Mouse (Mus musculus) CH12.LX (cell line): ENCODE measurements around the gene Sacm1l. TPM values are rescaled to one million over a fixed set of nuclear protein-coding genes. Genes with fewer than 3 reads are reported as not detected.

Source experiments
- DNase-seq: peaks from one replicate; pipeline ENCODE4 v3.0.0-alpha.2; 2013; ENCODE audit errors: extremely low read depth
- H3K27ac ChIP-seq: 2 replicates; pipeline ENCODE4 v1.5.1; 2012; ENCODE audit warnings: low read depth, mild to moderate bottlenecking, control low read depth, moderate library complexity; ENCODE audit not compliant: insufficient read depth
- H3K27me3 ChIP-seq: replicated peaks from 2 replicates; pipeline ENCODE3; 2012; ENCODE audit warnings: inconsistent platforms
- H3K36me3 ChIP-seq, 2 experiments: replicated peaks in 1 of 2; 2 replicates each; pipeline versions ENCODE3 to v1.6.1; 2012; ENCODE audit warnings: inconsistent platforms in 1 of 2, low read length in 1 of 2, mild to moderate bottlenecking in 1 of 2, mixed read lengths in 1 of 2, moderate library complexity in 1 of 2; ENCODE audit not compliant: control insufficient read depth in 1 of 2, insufficient read depth in 1 of 2
- H3K4me1 ChIP-seq, 2 experiments: 2 replicates each; pipeline ENCODE4 v1.6.1; 2012; ENCODE audit warnings: inconsistent platforms in 1 of 2, moderate library complexity in 1 of 2; ENCODE audit not compliant: insufficient read depth in 2 of 2, control insufficient read depth in 1 of 2
- H3K4me2 ChIP-seq: 2 replicates; pipeline ENCODE4 v1.6.1; 2012; ENCODE audit warnings: low read depth, mild to moderate bottlenecking, control low read depth; ENCODE audit not compliant: poor library complexity, insufficient read depth, severe bottlenecking
- H3K4me3 ChIP-seq, 3 experiments: fragments of 150-350 bp in 1 of 3; sonication (generic) in 1 of 3; replicated peaks in 1 of 3; 2 replicates each; pipeline versions ENCODE3 to v1.5.1; 2011 to 2012; ENCODE audit warnings: low read depth in 2 of 3, low read length in 2 of 3, mild to moderate bottlenecking in 2 of 3, moderate library complexity in 2 of 3, control low read depth in 1 of 3, improper control_type of control experiment in 1 of 3, inconsistent platforms in 1 of 3, mixed read lengths in 1 of 3; ENCODE audit not compliant: poor library complexity in 1 of 3
- H3K79me2 ChIP-seq: replicated peaks from 2 replicates; pipeline ENCODE4 v1.6.1; 2012; ENCODE audit warnings: mild to moderate bottlenecking, moderate library complexity; ENCODE audit not compliant: control insufficient read depth, poor library complexity, insufficient read depth, severe bottlenecking; ENCODE audit errors: extremely low read depth
- H3K9ac ChIP-seq: 2 replicates; pipeline ENCODE4 v1.6.1; 2012; ENCODE audit warnings: low read depth, mild to moderate bottlenecking, control low read depth, moderate library complexity; ENCODE audit not compliant: insufficient read depth
- H3K9me3 ChIP-seq: replicated peaks from 2 replicates; pipeline ENCODE3; 2012; ENCODE audit warnings: low read length, inconsistent platforms, mixed read lengths
- BHLHE40 ChIP-seq: IDR thresholded peaks from 2 replicates; pipeline ENCODE4 v1.6.1; 2011; ENCODE audit warnings: mild to moderate bottlenecking, low read depth, low read length, improper control_type of control experiment
- CHD1 ChIP-seq: IDR thresholded peaks from 2 replicates; pipeline ENCODE4 v1.6.1; 2012; ENCODE audit warnings: low read depth, low read length, improper control_type of control experiment, inconsistent platforms
- CHD2 ChIP-seq: IDR thresholded peaks from 2 replicates; pipeline ENCODE4 v1.6.1; 2011; ENCODE audit warnings: low read length, improper control_type of control experiment
- CTCF ChIP-seq, 2 experiments: IDR thresholded peaks in 1 of 2; conservative IDR thresholded peaks in 1 of 2; 2 replicates each; pipeline ENCODE4 v1.5.1; 2011 to 2012; ENCODE audit warnings: low read depth in 2 of 2, low read length in 2 of 2, improper control_type of control experiment in 1 of 2, inconsistent platforms in 1 of 2, mild to moderate bottlenecking in 1 of 2, moderate library complexity in 1 of 2
- IRF4 ChIP-seq: IDR thresholded peaks from 2 replicates; pipeline ENCODE4 v1.6.1; 2014; ENCODE audit warnings: low read depth, mild to moderate bottlenecking, inconsistent platforms, low read length, improper control_type of control experiment
- JUND ChIP-seq: conservative IDR thresholded peaks from 2 replicates; pipeline ENCODE4 v1.6.1; 2011; ENCODE audit warnings: low read depth, low read length, improper control_type of control experiment
- MAX ChIP-seq: IDR thresholded peaks from 2 replicates; pipeline ENCODE4 v1.6.1; 2011; ENCODE audit warnings: low read length, improper control_type of control experiment
- MAZ ChIP-seq: IDR thresholded peaks from 2 replicates; pipeline ENCODE4 v1.6.1; 2012; ENCODE audit warnings: low read depth, mild to moderate bottlenecking, inconsistent platforms, low read length, improper control_type of control experiment, moderate library complexity
- MXI1 ChIP-seq: IDR thresholded peaks from 2 replicates; pipeline ENCODE4 v1.6.1; 2011; ENCODE audit warnings: mild to moderate bottlenecking, low read depth, low read length, improper control_type of control experiment
- MYC ChIP-seq: IDR thresholded peaks from 2 replicates; pipeline ENCODE4 v1.6.1; 2011; ENCODE audit warnings: low read depth, mild to moderate bottlenecking, improper control_type of control experiment, low read length
- POLR2AphosphoS2 ChIP-seq: IDR thresholded peaks from 2 replicates; pipeline ENCODE4 v1.6.1; 2011; ENCODE audit warnings: low read depth, low read length, improper control_type of control experiment
- SIN3A ChIP-seq: IDR thresholded peaks from 2 replicates; pipeline ENCODE4 v1.6.1; 2012; ENCODE audit warnings: low read length, improper control_type of control experiment, inconsistent platforms
- SMC3 ChIP-seq: IDR thresholded peaks from 2 replicates; pipeline ENCODE4 v1.6.1; 2011; ENCODE audit warnings: low read depth, low read length, improper control_type of control experiment
- TCF12 ChIP-seq: IDR thresholded peaks from 2 replicates; pipeline ENCODE4 v1.6.1; 2014; ENCODE audit warnings: low read depth, mild to moderate bottlenecking, inconsistent platforms, low read length, improper control_type of control experiment
- USF2 ChIP-seq: conservative IDR thresholded peaks from 2 replicates; pipeline ENCODE4 v1.6.1; 2011; ENCODE audit warnings: low read depth, low read length, improper control_type of control experiment
- ZC3H11A ChIP-seq: IDR thresholded peaks from 2 replicates; pipeline ENCODE4 v1.6.1; 2012; ENCODE audit warnings: low read depth, mild to moderate bottlenecking, inconsistent platforms, low read length, improper control_type of control experiment
- ZKSCAN1 ChIP-seq: IDR thresholded peaks from 2 replicates; pipeline ENCODE4 v1.6.1; 2012; ENCODE audit warnings: low read depth, inconsistent platforms, low read length, improper control_type of control experiment, borderline replicate concordance
- ZNF384 ChIP-seq: IDR thresholded peaks from 2 replicates; pipeline ENCODE4 v1.6.1; 2012; ENCODE audit warnings: low read depth, low read length, improper control_type of control experiment, inconsistent platforms
- dilution Hi-C: fragments of 300-500 bp; cut with MboI; formaldehyde crosslinking; loops from 2 replicates; pipeline ENCODE4 v1.14.3; 2020; ENCODE audit warnings: low sequenced_read_pairs; ENCODE audit not compliant: extremely low pct_unique_long_range_greater_than_20kb, extremely low pct_ligation_motif_present
- in situ Hi-C: fragments of 300-500 bp; cut with MboI; formaldehyde crosslinking; loops from 3 replicates; pipeline ENCODE4 v1.14.3; 2019; ENCODE audit warnings: low sequenced_read_pairs, low pct_ligation_motif_present, low pct_unique_long_range_greater_than_20kb, mixed read lengths
- polyA plus RNA-seq: library from polyadenylated mRNA; unstranded; fragments of >175 nt; gene quantifications from 2 replicates; pipeline ENCODE4 v1.2.1, GENCODE M21; 2012; ENCODE audit warnings: low read depth; ENCODE audit not compliant: insufficient read length
- total RNA-seq, 2 experiments: library from RNA; depleted of rRNA; stranded (reverse); fragments of 300-350 nt in 1 of 2; fragments of >200 nt in 1 of 2; gene quantifications; 2 replicates each; pipeline ENCODE4 v1.2.3; 2012 to 2014

Sacm1l gene
- total and polyA plus RNA-seq, 3 experiments, result 31.1 to 67.6 (median 37.4) TPM

GRCm38 (mm10) chr9:123528087-123528925, 1.3 kb upstream of the Sacm1l start:
- in situ Hi-C loops, result loop anchor here (5.0 to 10.0 kb wide), 2 partner anchors 66 to 274 kb away; no protein-coding TSS in a partner anchor

GRCm38 (mm10) chr9:123528926-123529295, 648 bp upstream of the Sacm1l start:
- H3K27ac ChIP-seq, result peak overlapping the region; percentile 65
- H3K4me1 ChIP-seq, result peaks cover 8 to 42% of the 10 kb centered on the region in 2 experiments
- peak overlapping the region; percentile 58 for H3K9ac ChIP-seq
- DNase-seq, result peak; percentile 66
- peaks cover 0 to 2% of the 10 kb centered on the region in 2 experiments for H3K36me3 ChIP-seq
- no peaks in the 10 kb centered on the region for H3K27me3 ChIP-seq
- no peaks in the 10 kb centered on the region for H3K9me3 ChIP-seq
- dilution Hi-C loops (no loop called here), in situ Hi-C loops (loop anchor here (5.0 to 10.0 kb wide), 2 partner anchors 67 to 274 kb away; no protein-coding TSS in a partner anchor)
- peak overlapping the region; percentile 57 to 94 (median 74) for H3K4me3 ChIP-seq
- peaks cover 31% of the 10 kb centered on the region for H3K79me2 ChIP-seq
- TF ChIP-seq MYC (0 out of 2 replicates have a peak, but pooled peaks have one; percentile 17), MXI1 (peak; percentile 56), SMC3 (no peak)
- H3K4me2 ChIP-seq, result peak overlapping the region; percentile 99; the same call in 1 of the 2 replicates

More at GRCm38 (mm10) chr9:123528087-123528925, 1.3 kb upstream of the Sacm1l start:
- H3K36me3 ChIP-seq, result peaks cover 0 to 4% of the 10 kb centered on the region in 2 experiments
- no peaks in the 10 kb centered on the region for H3K27me3 ChIP-seq
- peak overlapping the region; percentile 99 for H3K4me2 ChIP-seq
- H3K79me2 ChIP-seq, result peaks cover 30% of the 10 kb centered on the region
- peak overlapping the region; percentile 57 to 94 (median 74) for H3K4me3 ChIP-seq
- H3K27ac ChIP-seq, result peak overlapping the region; percentile 65
- dilution Hi-C loops, result no loop called here
- no peak for DNase-seq
- TF ChIP-seq CTCF (conservative IDR thresholded peaks at IDR 0.05 in 1 of 2, IDR thresholded peaks at IDR 0.05 in 1 of 2; ENCODE audit: low read depth in 2 of 2, low read length in 2 of 2) (no peak), POLR2AphosphoS2 (0 out of 2 replicates have a peak, but pooled peaks have one; percentile 38), MYC (no peak), ZC3H11A (no peak), SIN3A (peak; percentile 67; the same call in 1 of the 2 replicates), USF2 (no peak), CHD1 (0 out of 2 replicates have a peak, but pooled peaks have one; percentile 22), MAX (no peak), TCF12 (0 out of 2 replicates have a peak, but pooled peaks have one; percentile 9), BHLHE40 (0 out of 2 replicates have a peak, but pooled peaks have one; percentile 34), MAZ (no peak), ZNF384 (peak; percentile 68), MXI1 (no peak), ZKSCAN1 (no peak), CHD2 (peak; percentile 76; the same call in 1 of the 2 replicates), IRF4 (no peak), JUND (no peak)
- no peaks in the 10 kb centered on the region for H3K9me3 ChIP-seq
- H3K4me1 ChIP-seq, result peaks cover 8 to 44% of the 10 kb centered on the region in 2 experiments
- peak overlapping the region; percentile 58 for H3K9ac ChIP-seq
